Mouse (Mus musculus) megakaryocyte, embryonic 14.5 days (primary cell): ENCODE results near the gene Tox3.

Source experiments
- FLI1 ChIP-seq: IDR thresholded peaks from 2 replicates; pipeline ENCODE4 v1.6.1; 2012; ENCODE audit warnings: low read length, inconsistent platforms, mixed read lengths
- GATA1 ChIP-seq: IDR thresholded peaks from 3 replicates; pipeline ENCODE4 v1.6.1; 2012; ENCODE audit warnings: mixed read lengths, low read length, inconsistent platforms, borderline replicate concordance

- TF ChIP-seq GATA1 (no peak), FLI1 (no peak)
Measured at GRCm38 (mm10) chr8:90300973-90301372, 47.2 kb downstream of the Tox3 start.
